Mouse (Mus musculus) ZHBTc4 (cell line): ENCODE data around the gene Mical3.

Experiments used
- DNase-seq: peaks from one replicate; pipeline ENCODE4 v3.0.0-alpha.2; 2011; ENCODE audit warnings: low read depth, low spot score

The Mical3 gene

DNA sequence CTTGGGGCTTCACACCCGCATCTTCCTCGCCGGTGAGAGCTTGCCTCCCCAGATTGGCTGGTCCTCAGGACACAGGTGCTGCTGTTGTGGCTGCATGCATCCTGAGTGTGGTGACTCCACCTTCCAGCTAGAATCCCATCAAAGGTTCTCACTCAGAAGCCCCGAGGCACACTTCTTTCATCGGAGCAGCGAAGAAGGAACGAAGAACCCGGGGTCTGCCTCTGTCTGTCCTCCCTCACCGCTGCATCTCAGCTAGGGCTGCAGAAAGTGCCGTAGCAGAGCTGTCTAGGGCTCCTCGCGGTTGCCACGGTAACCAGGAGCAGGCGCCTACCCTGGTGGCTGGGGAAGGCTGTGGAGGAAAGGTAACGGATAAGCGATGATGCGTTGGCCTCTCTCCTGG, at the start of gene Mical3:
Gene Mical3, minus strand, starts transcription at position 227 of the 400 bp plus-strand sequence.
- peak; percentile 81 for DNase-seq

DNA sequence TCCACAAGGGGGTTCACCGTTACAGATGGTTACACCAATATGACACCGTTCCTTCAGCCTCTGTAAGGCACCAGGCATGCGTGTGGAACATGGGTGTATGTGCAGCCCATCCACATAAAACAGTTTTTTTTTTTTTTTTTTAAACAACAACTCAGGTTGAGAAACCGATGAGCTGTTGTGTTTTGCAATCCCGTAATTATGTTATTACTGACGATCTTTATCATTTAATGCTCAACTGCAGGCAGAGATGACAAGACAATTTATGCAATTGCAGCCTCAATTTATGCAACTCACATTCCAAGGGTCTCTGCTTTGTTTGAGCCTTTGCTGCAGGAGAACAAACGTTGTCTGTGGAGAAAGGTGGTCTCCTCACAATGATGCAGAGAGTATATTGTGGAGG, 49.0 kb upstream of the Mical3 start:
- DNase-seq: no peak

- DNase-seq: peak; percentile 68
Observed at GRCm38 (mm10) chr6:121178700-121179358, 48.0 kb upstream of the Mical3 start.

DNA sequence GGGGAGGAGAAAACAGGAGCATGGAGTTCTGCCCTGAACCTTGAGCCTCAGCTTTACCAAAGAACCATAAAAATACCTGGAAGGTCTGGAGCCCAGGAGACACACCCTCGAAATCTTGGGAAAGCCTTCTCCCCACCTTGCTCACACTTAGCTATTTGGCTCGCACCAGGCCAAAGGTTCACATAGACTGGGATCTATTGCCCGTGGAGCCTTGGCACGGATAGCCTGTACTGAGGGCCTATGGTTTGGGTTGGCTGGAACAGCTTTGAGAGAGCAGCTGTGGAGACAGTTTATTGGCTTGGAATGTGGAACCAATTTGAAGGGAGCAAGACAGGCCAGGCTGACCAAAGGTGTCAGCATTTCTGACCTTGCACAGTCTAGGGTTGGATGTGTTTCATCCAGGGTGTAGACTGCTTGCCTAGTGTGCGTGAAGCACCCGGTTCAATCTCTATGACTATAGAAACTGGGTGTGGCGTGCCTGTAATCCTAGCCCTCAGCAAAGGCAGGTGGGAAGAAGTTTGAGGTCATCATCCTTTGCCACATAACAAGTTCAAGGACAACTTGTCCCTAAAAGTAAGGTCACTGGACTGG, 46.4 kb upstream of the Mical3 start:
- DNase-seq: peak; percentile 26

DNA sequence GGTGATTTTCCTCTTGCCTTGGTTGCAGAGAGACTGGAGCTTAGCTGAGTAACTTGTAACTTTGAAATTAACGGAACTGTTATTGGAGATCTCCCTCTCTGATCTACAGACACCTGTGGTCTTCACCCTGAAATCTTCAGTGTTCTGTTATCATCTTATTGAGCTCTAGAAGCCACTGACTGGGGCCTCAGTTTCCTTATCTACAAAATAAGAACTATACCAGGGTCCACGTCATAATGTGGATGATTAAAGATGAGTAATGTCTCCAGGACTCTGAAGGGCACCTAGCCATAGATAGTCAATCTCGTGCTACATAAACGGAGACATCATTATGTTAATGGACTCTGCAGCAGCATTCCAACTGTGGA, 45.9 kb upstream of the Mical3 start:
- DNase-seq: no peak

- DNase-seq: no peak
Observed at GRCm38 (mm10) chr6:121176011-121176730, 45.4 kb upstream of the Mical3 start.

GRCm38 (mm10) chr6:121174761-121175160, 44.0 kb upstream of the Mical3 start:
- DNase-seq: no peak

- no peak for DNase-seq
Observed at GRCm38 (mm10) chr6:121173471-121173870, 42.7 kb upstream of the Mical3 start.

- no peak for DNase-seq
Observed at GRCm38 (mm10) chr6:121171102-121171501, 40.3 kb upstream of the Mical3 start.

DNA sequence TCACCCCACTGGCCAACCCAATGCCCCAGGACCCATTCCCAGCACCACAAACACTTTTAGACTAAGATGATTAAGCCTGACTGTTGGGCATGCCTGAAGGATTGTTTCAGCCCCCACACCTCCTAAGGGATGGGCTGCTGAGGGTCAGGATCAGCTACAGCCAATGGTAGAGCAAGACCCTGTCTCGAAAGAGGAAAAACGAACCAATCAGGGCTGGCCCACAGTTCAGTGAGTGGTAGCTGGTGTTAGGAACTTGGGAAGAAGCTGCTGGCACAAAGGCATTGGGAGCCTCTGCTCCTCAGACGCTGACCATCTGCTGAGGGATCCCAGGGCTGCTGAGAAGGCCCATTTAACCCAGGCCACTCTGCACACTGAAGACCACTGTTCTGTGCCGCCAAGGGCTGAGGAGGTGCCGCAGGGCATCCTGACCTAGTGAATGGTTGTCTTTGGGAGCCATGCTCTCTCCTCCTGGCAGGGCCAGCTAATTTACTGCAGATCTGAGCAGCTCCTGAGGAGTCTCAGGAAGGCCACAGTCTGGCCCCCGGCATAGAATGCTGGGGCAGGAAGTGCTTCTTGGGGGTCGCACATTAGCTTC, 36.7 kb upstream of the Mical3 start:
- peak; percentile 67 for DNase-seq

DNA sequence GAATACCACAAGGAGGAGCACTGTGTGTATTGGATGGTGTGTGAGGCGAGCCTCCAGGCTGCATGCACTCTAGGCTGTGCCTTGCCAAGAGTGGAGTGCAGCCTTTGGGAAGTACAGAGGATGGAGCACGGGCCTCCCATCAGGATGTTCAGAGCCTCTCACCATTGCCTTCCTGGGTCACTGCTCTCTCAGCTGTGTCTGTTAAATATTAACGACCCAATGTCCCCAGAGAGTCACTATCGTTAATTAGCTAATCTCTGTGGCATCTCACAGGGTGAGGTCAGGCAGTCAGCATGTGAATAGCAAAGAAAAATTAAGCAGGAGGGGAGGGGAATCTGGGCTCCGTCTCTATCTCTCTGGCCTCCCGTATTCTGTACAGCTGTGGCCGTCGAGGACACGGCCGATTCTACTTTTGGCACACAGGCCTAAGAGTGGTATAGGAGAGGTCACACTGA, 35.3 kb upstream of the Mical3 start:
- no peak for DNase-seq

DNA sequence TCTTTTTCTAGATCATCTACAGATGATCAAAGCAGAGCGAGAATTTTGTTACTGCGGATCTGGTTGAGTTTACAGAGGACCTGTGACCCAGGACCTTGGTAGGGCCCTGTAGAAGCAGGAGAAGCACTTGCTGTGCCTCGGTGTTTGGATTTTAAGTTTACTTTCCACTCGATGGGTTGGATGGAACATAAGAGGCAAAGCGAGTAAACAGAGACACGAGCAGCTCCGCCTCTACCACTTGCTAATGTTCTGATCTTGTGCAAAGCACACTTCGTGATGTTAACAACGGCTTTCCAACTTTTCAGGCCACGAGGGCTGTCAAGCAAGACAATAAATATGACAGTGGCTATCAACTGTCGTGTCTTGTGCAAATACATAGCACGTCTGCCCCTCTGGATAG, 31.8 kb upstream of the Mical3 start:
- DNase-seq: no peak

GRCm38 (mm10) chr6:121160126-121160525, 29.3 kb upstream of the Mical3 start:
- DNase-seq: no peak

DNA sequence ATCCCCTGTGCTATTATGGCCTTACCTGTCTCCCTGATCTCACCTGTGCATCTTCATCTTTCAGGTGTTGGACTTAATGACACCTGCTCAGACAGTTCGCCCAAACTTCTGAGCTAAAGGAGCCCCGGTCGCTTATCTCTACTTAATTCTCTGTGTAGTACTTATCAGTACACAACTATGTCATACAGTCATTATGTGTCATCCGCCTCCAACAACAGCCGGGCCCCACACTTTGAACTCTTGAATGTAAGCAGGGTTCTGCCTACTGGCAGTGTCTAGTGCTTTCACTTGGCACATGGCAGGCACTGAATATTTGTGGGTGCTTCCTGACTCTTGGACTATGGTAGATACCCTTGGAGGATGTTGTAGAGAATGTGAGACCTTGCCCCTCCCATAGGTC, 28.8 kb upstream of the Mical3 start:
- no peak for DNase-seq

- no peak for DNase-seq
Observed at GRCm38 (mm10) chr6:121156030-121156429, 25.2 kb upstream of the Mical3 start.

DNA sequence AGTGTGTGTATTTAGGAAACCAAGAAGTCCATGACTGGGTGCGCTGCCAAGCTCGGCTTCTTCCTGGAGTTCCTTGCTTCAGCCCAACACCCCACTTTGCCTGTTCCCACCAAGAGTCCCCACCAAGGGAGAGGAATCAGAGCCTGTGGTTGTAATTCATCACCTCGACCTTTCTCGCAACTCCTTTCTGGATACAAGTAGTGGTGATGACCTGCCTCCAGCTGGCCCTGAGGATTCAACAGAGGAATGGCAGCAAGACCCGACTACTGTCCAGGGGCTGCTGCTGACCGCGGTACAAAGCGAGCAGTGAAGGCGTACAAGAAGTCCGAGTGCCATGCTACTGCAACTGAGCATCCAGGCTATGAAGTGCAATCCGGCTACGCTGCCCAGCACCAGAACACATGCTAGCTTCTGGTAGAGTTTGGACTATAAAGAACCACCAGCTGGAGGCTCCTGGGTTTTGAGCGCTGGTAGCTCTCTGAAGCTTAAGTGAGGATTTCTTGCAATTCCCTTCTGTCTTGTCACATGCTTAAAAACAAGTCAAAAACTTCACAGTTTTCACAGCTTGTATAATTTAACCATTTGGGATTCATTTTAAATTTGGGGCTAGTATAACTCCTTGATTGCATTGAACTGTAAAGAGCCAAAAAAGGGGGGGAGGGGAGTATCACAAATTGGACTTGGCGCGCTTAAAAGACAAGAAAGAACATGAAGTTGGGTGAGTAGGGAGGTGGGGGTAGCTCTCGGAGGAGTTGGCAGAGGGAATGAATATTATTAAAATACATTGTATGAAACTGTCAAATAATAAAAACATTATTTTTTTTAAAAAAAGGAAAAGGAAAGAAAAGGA, 23.9 kb upstream of the Mical3 start:
- no peak for DNase-seq

DNA sequence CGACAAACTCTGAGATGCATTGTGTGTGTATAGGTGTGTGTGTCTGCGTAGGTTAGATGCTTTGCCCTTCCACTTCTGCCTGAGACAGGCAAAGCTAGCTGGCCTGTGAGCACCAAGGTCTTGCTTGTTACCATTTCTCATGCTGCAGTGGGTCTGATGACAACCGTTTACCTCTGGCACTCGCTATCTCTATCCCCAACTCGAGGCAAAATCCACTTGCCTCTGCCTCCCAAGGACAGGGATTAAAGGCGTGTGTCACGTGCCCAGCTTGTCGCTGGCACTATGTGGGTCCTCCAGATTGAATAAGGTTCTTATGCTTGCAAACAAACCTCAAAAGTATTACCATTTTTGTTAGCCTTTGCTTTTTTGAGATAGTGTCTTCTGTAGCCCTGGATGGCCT, 22.4 kb upstream of the Mical3 start:
- DNase-seq: no peak

DNA sequence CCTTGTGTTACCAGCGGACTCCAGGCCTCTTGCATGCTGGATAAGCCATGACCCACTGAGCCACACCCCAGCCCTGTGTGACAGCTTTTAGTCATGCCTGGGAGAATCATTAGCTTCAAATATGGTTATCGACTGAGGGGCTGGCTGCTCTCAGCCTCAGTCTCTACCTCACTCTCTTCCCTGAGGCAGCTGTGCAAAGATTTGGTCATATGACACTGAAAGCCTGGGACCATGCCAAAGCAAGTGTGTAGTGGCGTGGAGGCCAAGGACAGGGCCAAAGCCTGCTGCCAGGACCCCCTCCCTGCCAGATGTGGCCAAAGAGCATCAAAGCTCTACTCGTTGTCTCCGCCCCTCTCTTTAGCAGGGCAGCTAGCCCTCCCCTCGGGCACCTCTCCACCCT, 20.9 kb upstream of the Mical3 start:
- DNase-seq: no peak

DNA sequence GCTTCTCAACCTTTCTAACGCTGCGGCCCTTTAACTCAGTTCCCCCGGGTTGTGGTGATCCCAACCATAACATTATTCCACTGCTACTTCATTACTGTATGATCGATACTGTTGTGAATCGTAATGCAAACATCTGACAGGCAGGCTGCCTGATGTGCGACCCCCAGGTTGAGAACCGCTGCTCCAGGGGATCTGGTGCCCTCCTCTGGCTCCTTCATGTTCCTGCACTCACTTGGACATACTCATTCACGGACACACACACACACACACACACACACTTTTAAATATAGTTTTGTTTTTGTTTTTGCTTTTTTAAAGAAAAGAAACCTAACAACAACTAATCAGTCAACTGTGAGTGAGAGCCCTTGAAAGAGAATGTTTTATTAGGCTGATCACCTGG, 19.3 kb upstream of the Mical3 start:
- peak; percentile 71 for DNase-seq

GRCm38 (mm10) chr6:121149420-121149819, 18.6 kb upstream of the Mical3 start:
- DNase-seq: no peak

DNA sequence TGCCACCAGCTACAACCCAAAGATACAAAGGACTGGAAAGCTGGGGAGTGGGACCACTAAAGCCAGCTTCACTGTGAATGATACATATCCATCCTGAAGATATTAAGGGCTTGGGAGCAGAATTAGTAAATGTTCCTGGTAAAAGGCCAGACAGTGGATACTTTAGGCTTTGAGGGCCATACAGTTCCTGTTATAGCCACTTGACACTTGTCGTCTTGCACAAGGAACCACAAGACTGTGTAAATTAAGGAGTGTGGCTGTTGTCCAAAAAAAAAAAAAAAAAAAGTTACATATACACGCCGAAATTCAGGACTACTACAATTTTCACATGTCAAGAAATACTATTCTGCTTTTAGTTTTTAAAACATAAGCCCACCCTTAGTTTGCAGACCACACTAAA, 17.6 kb upstream of the Mical3 start:
- DNase-seq: no peak

DNA sequence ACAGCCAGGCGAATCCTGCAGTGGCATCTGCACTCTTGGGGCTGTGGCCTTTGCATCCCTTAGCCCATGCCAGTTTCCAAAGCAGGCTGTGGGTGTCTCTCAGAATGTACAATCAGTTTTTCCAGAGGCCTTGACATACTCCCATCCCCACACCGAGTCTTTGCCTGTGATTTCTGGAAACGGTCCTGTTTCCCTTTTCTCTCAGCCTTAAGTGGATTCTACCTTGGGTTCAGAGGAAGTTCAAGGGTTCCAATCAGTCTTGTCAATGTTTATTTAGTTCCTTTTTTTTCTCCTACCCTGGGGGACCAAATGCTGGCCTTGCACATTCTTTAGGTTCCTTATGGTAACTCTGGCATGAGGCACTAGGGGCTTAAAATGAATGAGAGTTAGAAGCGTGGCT, 16.0 kb upstream of the Mical3 start:
- no peak for DNase-seq
